Mouse (Mus musculus) liver, adult 2 months (tissue): Measurements from ENCODE around the gene Syn3. TPM values are rescaled to one million over a fixed set of nuclear protein-coding genes. Genes with fewer than 3 reads are reported as not detected.

Experiments
- DNase-seq: peaks from one replicate; pipeline ENCODE4 v3.0.0-alpha.2; 2011; ENCODE audit warnings: low read depth, low spot score; ENCODE audit errors: extremely low read depth
- H3K27ac ChIP-seq: fragments of 200-500 bp; replicated peaks from 2 replicates; pipeline ENCODE4 v1.5.1; 2012; ENCODE audit warnings: low read depth, mild to moderate bottlenecking, control low read depth, inconsistent platforms, low read length; ENCODE audit not compliant: insufficient read depth
- H3K27me3 ChIP-seq: fragments of 200-500 bp; 2 replicates; pipeline ENCODE4 v1.6.1; 2012; ENCODE audit warnings: mild to moderate bottlenecking, moderate library complexity, low read length, inconsistent platforms; ENCODE audit not compliant: control insufficient read depth, insufficient read depth
- H3K36me3 ChIP-seq: fragments of 200-500 bp; 2 replicates; pipeline ENCODE4 v1.6.1; 2012; ENCODE audit warnings: low read length, inconsistent platforms; ENCODE audit not compliant: control insufficient read depth, insufficient read depth
- H3K4me1 ChIP-seq: fragments of 200-500 bp; 2 replicates; pipeline ENCODE4 v1.6.1; 2011; ENCODE audit warnings: low read length; ENCODE audit not compliant: control insufficient read depth, insufficient read depth
- H3K4me3 ChIP-seq: fragments of 200-500 bp; 2 replicates; pipeline ENCODE4 v1.5.1; 2011; ENCODE audit warnings: low read depth, mild to moderate bottlenecking, control low read depth, low read length, moderate library complexity; ENCODE audit not compliant: insufficient read depth
- H3K79me2 ChIP-seq: fragments of 200-500 bp; 2 replicates; pipeline ENCODE4 v1.6.1; 2012; ENCODE audit warnings: inconsistent platforms, mild to moderate bottlenecking, low read length, moderate library complexity; ENCODE audit not compliant: control insufficient read depth, insufficient read depth
- H3K9ac ChIP-seq: fragments of 200-500 bp; 2 replicates; pipeline ENCODE4 v1.6.1; 2012; ENCODE audit warnings: low read depth, mild to moderate bottlenecking, control low read depth, inconsistent platforms, low read length
- CTCF ChIP-seq: fragments of 200-500 bp; IDR thresholded peaks from 2 replicates; pipeline ENCODE4 v1.5.1; 2011; ENCODE audit warnings: low read depth, low read length, control low read depth
- POLR2A ChIP-seq: fragments of 200-500 bp; IDR thresholded peaks from 2 replicates; pipeline ENCODE4 v1.6.1; 2011; ENCODE audit warnings: low read length, control low read depth; ENCODE audit not compliant: insufficient read depth; ENCODE audit errors: extremely low read depth
- WGBS: fragments of 180-500 bp; shearing (Covaris S2); methylation state at CpG from one replicate; pipeline ENCODE4 v1.1.7; 2018; 5-methylcytosine and 5-hydroxymethylcytosine counted together
- polyA plus RNA-seq: library from polyadenylated mRNA; depleted of rRNA; stranded (reverse); fragments of >200 nt; gene quantifications from 2 replicates; pipeline ENCODE4 v1.2.3, GENCODE M21; 2012
- total RNA-seq: library from RNA; depleted of rRNA; stranded (reverse); fragments of >200 nt; gene quantifications from 2 replicates; pipeline ENCODE4 v1.2.3, GENCODE M21; 2014

Gene Syn3
- total and polyA plus RNA-seq, 2 experiments, result 0.81 to 0.83 TPM

DNA sequence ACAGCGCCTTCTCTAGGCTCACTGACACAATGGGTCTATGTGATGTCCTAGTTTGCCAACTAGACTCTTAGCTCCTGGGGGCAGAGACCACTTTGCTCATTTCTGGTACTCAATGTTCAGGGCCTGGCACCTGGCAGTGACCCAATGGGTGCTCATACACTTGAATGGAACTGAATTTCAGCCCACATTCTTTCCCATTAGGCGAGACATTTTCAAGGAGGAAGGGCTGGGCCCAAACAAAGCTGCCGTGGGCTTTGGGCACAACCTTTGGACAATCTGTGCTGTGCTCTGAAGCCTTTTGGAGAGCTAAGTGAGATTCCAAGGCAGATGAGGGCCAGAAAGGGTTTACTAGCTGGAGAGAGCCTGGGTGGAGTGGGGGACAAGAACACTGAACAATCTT lies 239.7 kb downstream of the Syn3 start:
- TF ChIP-seq POLR2A (no peak), CTCF (no peak)
- H3K9ac ChIP-seq, result no peak overlapping the region
- H3K79me2 ChIP-seq, result no peaks in the 10 kb centered on the region
- 95% methylated on average over 3 of the region's 3 CpGs for WGBS
- DNase-seq, result no peak
- H3K4me1 ChIP-seq, result no peaks in the 10 kb centered on the region
- H3K4me3 ChIP-seq, result no peak overlapping the region
- no peak overlapping the region for H3K27ac ChIP-seq
- no peaks in the 10 kb centered on the region for H3K27me3 ChIP-seq
- no peaks in the 10 kb centered on the region for H3K36me3 ChIP-seq

DNA sequence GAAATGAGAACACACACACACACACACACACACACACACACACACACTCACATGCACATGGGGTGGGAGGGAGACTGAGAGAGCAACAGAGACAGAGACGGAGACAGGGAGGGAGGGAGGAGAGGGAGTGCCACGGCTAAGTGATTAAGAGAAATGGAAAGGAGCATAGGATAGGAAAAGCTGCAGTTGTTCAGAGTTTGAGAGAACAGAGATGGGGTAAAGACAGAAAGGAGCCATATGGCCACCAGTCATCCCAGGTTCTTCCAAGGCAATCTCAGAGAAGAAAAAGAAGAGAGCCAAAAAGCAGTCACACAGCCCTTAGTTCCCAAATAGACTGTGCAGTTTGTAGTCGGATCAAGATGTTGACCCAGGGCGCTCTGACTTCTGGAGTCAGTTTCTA lies 240.7 kb downstream of the Syn3 start:
- 87% methylated on average over 4 of the region's 4 CpGs for WGBS
- no peaks in the 10 kb centered on the region for H3K27me3 ChIP-seq
- DNase-seq, result no peak
- TF ChIP-seq POLR2A (no peak), CTCF (no peak)
- no peaks in the 10 kb centered on the region for H3K4me1 ChIP-seq
- no peak overlapping the region for H3K4me3 ChIP-seq
- H3K9ac ChIP-seq, result no peak overlapping the region
- no peaks in the 10 kb centered on the region for H3K79me2 ChIP-seq
- no peak overlapping the region for H3K27ac ChIP-seq
- H3K36me3 ChIP-seq, result no peaks in the 10 kb centered on the region

DNA sequence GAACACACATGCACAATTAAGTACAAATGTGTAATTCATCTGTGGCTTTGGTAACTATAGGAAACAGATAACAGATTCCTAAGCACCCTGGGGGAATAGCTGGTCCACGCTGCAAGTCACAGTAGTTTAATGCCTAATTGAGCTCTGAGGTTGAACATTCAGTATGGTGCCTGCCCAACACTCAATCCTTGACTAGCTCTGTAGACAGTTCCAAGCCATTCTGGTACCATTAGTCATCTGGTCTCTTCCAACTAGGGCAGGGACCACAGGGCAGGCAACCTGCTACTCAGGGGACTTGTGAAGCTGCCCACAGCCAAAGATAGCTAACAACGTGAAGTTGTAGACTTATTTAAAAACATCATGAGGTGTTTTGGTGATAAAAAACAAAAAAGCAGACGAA lies 241.7 kb downstream of the Syn3 start:
- Histone ChIP-seq H3K36me3 (no peaks in the 10 kb centered on the region), H3K79me2 (no peaks in the 10 kb centered on the region), H3K27ac (no peak overlapping the region), H3K4me3 (no peak overlapping the region), H3K9ac (no peak overlapping the region), H3K4me1 (no peaks in the 10 kb centered on the region), H3K27me3 (no peaks in the 10 kb centered on the region)
- DNase-seq, result no peak
- TF ChIP-seq POLR2A (no peak), CTCF (no peak)
- 81% methylated on average over 3 of the region's 3 CpGs for WGBS

DNA sequence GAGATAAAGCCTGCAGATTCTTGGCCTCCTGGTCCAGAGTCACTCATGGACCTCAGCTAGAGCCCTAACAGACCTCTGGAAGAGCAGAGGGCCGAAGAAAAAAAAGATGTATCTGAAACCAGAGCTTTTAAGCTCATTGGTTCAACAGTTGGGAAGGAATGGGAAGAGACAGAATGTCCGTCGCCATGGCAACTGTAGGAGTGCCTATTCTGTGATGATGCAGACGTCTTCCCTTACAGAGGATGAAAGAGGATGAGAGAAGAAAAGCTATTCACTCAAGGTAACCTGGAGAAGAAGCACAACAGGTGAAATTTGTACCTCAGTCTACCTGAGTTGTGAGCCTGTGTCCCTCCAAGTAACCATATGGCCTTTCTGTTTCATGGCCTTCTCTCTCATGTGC lies 242.5 kb downstream of the Syn3 start:
- WGBS, result 70% methylated on average over 4 of the region's 4 CpGs
- Histone ChIP-seq H3K27ac (no peak overlapping the region), H3K27me3 (no peaks in the 10 kb centered on the region), H3K36me3 (no peaks in the 10 kb centered on the region), H3K79me2 (no peaks in the 10 kb centered on the region), H3K4me3 (no peak overlapping the region), H3K4me1 (no peaks in the 10 kb centered on the region), H3K9ac (no peak overlapping the region)
- TF ChIP-seq POLR2A, result no peak
- no peak for TF ChIP-seq CTCF
- no peak for DNase-seq

DNA sequence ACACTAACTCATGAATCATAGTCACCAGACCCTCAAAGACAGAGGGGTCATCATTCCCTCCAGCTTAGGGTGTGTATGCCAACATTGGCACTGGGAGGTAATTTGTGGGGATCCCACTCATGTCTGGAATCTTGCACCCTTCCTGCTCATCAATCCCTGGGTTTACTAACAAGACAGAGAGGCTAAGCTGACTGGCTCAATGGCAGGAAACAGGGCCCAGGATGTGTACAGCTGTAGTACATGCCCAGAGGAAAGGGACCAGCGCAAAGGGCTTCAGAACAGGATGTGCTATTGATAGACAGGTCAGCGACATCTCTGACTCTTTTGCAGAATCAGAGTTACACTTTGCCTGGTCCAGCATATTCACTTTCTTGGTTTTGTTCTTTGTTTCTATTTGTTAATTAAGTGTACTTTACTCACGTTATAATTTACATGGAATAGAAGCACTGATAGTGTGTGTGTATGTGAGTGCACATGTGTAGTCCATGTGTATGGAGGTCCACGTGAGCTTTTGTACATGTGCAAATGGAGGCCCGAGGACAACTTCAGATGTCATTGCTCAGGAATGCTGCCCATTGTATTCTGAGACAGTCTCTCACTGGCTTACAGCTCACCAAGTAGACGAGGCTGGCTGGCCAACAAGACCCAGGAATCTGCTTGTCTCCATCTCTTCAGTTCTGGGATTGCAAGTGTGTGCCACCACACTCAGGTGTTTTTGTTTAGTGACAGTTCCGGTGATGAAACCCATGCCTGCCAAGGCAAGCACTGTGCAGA lies 248.4 kb downstream of the Syn3 start:
- Histone ChIP-seq H3K36me3 (no peaks in the 10 kb centered on the region), H3K27ac (peak overlapping the region; percentile 74), H3K4me1 (peaks cover 4% of the 10 kb centered on the region), H3K4me3 (no peak overlapping the region), H3K79me2 (no peaks in the 10 kb centered on the region), H3K27me3 (no peaks in the 10 kb centered on the region), H3K9ac (no peak overlapping the region)
- WGBS, result 66% methylated on average over 7 of the region's 7 CpGs
- TF ChIP-seq CTCF (no peak), POLR2A (no peak)
- no peak for DNase-seq

DNA sequence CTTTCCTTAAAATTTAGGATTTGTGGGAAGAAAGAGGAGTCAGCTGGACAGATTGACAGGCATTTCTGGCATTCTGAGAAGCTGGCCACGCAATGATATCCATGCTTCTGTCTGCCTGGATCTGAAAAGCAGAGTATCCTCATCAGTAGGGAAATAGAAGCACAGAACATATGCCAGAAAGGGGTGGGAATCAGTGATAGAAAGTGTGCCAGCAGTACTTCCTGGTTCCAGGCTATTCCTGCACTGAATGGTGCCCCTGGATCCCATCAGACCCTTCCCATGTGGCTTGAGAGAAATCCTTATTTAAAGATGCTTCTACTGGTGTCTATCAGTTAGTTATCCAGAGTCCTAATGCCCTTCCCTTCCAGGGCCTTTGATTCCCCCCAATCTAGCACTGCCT lies 249.4 kb downstream of the Syn3 start:
- Histone ChIP-seq H3K4me3 (no peak overlapping the region), H3K4me1 (peaks cover 4% of the 10 kb centered on the region), H3K79me2 (no peaks in the 10 kb centered on the region), H3K36me3 (no peaks in the 10 kb centered on the region), H3K9ac (no peak overlapping the region), H3K27me3 (no peaks in the 10 kb centered on the region), H3K27ac (no peak overlapping the region)
- 80% methylated on average over 1 of the region's 1 CpGs for WGBS
- no peak for DNase-seq
- no peak for TF ChIP-seq POLR2A
- TF ChIP-seq CTCF, result no peak
